Mouse (Mus musculus): ENCODE measurements around the gene Ly6g6d.

DNA sequence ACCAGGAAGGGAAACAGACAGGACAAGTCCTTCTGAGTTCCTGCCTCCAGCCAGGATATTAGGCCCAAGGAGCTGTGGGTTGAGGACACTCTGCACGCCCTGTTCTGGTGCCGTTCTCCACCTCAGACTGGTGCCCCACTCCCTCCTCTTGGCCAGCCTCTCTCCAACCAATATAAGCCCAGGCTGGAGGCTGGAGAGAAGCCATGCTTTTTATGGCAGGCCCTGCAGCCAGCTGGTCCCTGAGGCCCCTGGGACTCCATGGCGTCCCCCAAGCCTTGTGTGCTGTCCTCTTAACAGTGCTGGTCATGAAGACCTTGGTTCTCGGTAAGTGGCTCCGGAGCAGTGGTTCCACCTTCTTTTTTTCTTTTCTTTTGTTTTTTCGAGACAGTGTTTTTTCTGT, 30.2 kb upstream of the Ly6g6d start, which contains the start of gene Ly6g5c:
- TF ChIP-seq GATA1 (IDR thresholded peaks at IDR 0.05; ENCODE audit: borderline replicate concordance, low read length) (no peak), FLI1 (IDR thresholded peaks at IDR 0.05; ENCODE audit: low read length) (no peak)

Measured in megakaryocyte, embryonic 14.5 days (primary cell).